Mouse (Mus musculus) hindbrain, embryonic 12.5 days (tissue): ENCODE data around the gene Tex21. TPM values are rescaled to one million over a fixed set of nuclear protein-coding genes. Genes with fewer than 3 reads are reported as not detected.
"Not testable (repeated sequence)": the region's sequence is repeated elsewhere in the genome, so short reads cannot be mapped to it uniquely, and the experiment has no call there.

Experiments used
- ATAC-seq: fragments of 200-750 bp; cut with Nextera tagmentation; 2 replicates; pipeline ENCODE4 v1.8.0; 2017; ENCODE audit warnings: moderate TSS enrichment; ENCODE audit not compliant: low FRiP score
- H3K27ac ChIP-seq: fragments of 300-500 bp; sonication (generic); 2 replicates; pipeline ENCODE4 v1.5.1; 2016; ENCODE audit warnings: mild to moderate bottlenecking
- H3K27me3 ChIP-seq: fragments of 300-500 bp; sonication (generic); 2 replicates; pipeline ENCODE4 v1.6.1; 2016; ENCODE audit warnings: mild to moderate bottlenecking
- H3K36me3 ChIP-seq: fragments of 300-500 bp; sonication (generic); 2 replicates; pipeline ENCODE4 v1.6.1; 2016; ENCODE audit warnings: mild to moderate bottlenecking
- H3K4me1 ChIP-seq: fragments of 300-500 bp; sonication (generic); 2 replicates; pipeline ENCODE4 v1.6.1; 2016
- H3K4me2 ChIP-seq: fragments of 300-500 bp; sonication (generic); replicated peaks from 2 replicates; pipeline ENCODE4 v1.6.1; 2016; ENCODE audit warnings: mild to moderate bottlenecking
- H3K4me3 ChIP-seq: fragments of 300-500 bp; sonication (generic); 2 replicates; pipeline ENCODE4 v1.5.1; 2016; ENCODE audit warnings: mild to moderate bottlenecking
- H3K9ac ChIP-seq: fragments of 300-500 bp; sonication (generic); 2 replicates; pipeline ENCODE4 v1.6.1; 2016; ENCODE audit warnings: mild to moderate bottlenecking, moderate library complexity
- H3K9me3 ChIP-seq: fragments of 300-500 bp; sonication (generic); replicated peaks from 2 replicates; pipeline ENCODE4 v1.6.1; 2016; ENCODE audit warnings: mild to moderate bottlenecking
- WGBS: fragments of 180-500 bp; shearing (Covaris S2); methylation state at CpG from one replicate; pipeline ENCODE4 v1.1.7; 2016; 5-methylcytosine and 5-hydroxymethylcytosine counted together
- polyA plus RNA-seq: library from polyadenylated mRNA; unstranded; fragments of >200 nt; fragmentation: Nextera tagmentation; extraction: Ambion mirVana; gene quantifications from 2 replicates; pipeline ENCODE4 v1.2.1, GENCODE M21; 2016

Tex21 gene
- polyA plus RNA-seq, 1 experiment from 2014 or later = not detected

DNA sequence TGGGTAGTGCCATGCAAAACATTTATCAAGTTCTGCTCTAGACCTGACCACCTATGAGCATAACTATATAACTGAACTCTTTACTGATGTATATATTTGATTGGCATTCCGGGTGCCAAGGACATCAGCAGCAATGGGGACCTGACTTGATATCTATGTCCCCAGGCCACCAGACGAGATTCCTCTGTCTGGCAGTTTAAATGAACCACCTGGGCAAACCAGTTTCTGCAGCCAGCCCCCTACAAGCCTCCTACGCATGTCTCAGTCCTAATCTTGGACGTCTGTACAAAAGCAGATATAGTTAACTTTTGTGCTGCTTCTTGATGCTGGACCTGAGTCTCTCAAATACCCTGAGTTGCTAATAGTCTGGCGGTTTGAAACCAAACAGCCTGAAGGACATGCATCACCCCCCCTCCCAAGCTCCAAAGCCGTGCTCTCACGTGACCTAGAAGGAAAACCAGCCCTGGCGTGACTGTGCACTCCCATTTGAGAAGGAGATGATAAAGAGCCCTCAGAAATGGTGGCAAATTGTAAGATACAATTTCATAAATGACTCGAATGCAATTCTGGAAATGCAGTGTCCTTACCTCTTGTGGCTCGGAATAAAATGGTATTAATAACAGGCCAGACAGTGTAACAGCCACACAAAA is 61.3 kb downstream of the Tex21 start:
- Histone ChIP-seq H3K27ac (no peak overlapping the region), H3K9me3 (no peaks in the 10 kb centered on the region), H3K4me3 (no peak overlapping the region), H3K9ac (no peak overlapping the region), H3K4me1 (no peaks in the 10 kb centered on the region), H3K27me3 (no peaks in the 10 kb centered on the region), H3K4me2 (no peak overlapping the region), H3K36me3 (no peaks in the 10 kb centered on the region)
- ATAC-seq = no peak
- 78% methylated on average over 10 of the region's 10 CpGs for WGBS

- 74% methylated on average over 6 of the region's 6 CpGs for WGBS
Measured at GRCm38 (mm10) chr12:76184271-76184670, 62.3 kb downstream of the Tex21 start.

DNA sequence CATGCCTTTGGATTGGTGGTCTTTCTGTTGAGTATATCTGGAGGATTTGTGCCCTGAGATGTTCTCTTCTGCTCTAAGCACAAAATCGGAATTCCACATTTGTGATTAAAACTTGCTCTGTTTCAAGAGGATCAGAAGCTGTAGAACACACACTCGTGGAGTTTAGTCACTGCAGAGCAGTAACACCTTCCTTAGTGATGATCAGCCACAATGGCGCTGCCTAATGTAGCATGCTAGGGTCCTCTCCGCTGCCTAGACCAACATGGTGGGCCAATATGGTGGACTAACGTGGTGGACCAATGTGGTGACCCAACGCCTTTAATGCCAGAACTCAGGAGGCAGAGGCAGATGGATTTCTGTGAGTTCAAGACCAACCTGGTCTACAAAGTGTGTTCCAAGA is 63.7 kb downstream of the Tex21 start:
- Histone ChIP-seq H3K9ac (no peak overlapping the region), H3K27ac (no peak overlapping the region), H3K36me3 (no peaks in the 10 kb centered on the region), H3K27me3 (no peaks in the 10 kb centered on the region), H3K4me3 (no peak overlapping the region), H3K9me3 (no peaks in the 10 kb centered on the region), H3K4me1 (no peaks in the 10 kb centered on the region), H3K4me2 (no peak overlapping the region)
- 93% methylated on average over 6 of the region's 6 CpGs for WGBS
- ATAC-seq = no peak

More at GRCm38 (mm10) chr12:76184271-76184670, 62.3 kb downstream of the Tex21 start:
- H3K27me3 ChIP-seq = no peaks in the 10 kb centered on the region
- no peaks in the 10 kb centered on the region for H3K36me3 ChIP-seq
- H3K27ac ChIP-seq = no peak overlapping the region
- no peak for ATAC-seq
- no peak overlapping the region for H3K4me3 ChIP-seq
- H3K4me2 ChIP-seq = no peak overlapping the region
- H3K9ac ChIP-seq = no peak overlapping the region
- no peaks in the 10 kb centered on the region for H3K9me3 ChIP-seq
- H3K4me1 ChIP-seq = no peaks in the 10 kb centered on the region

GRCm38 (mm10) chr12:76181471-76181870 is 65.1 kb downstream of the Tex21 start:
- H3K4me3 ChIP-seq = no peak overlapping the region
- H3K4me1 ChIP-seq = no peaks in the 10 kb centered on the region
- no peak for ATAC-seq
- no peaks in the 10 kb centered on the region for H3K36me3 ChIP-seq
- H3K27ac ChIP-seq = no peak overlapping the region
- H3K4me2 ChIP-seq = no peak overlapping the region
- no peak overlapping the region for H3K9ac ChIP-seq
- H3K9me3 ChIP-seq = no peaks in the 10 kb centered on the region
- peaks cover 7% of the 10 kb centered on the region for H3K27me3 ChIP-seq
- WGBS = 68% methylated on average over 8 of the region's 8 CpGs

DNA sequence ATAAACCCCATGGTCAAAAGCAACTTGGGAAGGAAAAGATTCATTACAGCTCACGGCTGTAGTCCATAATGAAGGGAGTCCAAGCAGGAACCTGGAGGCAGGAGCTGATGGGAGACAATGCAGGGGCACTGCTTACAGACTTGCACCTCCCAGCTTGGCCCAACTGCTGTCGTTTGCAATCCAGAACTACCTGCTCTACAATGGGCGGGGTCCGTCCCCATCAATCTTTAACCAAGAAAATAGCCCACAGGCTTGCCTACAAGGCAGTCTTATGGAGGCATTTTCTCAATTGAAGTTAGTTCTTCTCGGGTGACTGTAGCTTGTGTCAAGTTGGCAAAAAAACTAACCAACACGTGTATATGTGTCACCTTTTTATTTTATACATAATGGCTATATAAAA is 66.1 kb downstream of the Tex21 start:
- peaks cover 7% of the 10 kb centered on the region for H3K27me3 ChIP-seq
- no peaks in the 10 kb centered on the region for H3K36me3 ChIP-seq
- no peak overlapping the region for H3K4me2 ChIP-seq
- WGBS = 75% methylated on average over 6 of the region's 6 CpGs
- no peak overlapping the region for H3K4me3 ChIP-seq
- H3K27ac ChIP-seq = no peak overlapping the region
- H3K9me3 ChIP-seq = no peaks in the 10 kb centered on the region
- H3K4me1 ChIP-seq = no peaks in the 10 kb centered on the region
- no peak overlapping the region for H3K9ac ChIP-seq
- ATAC-seq = no peak

DNA sequence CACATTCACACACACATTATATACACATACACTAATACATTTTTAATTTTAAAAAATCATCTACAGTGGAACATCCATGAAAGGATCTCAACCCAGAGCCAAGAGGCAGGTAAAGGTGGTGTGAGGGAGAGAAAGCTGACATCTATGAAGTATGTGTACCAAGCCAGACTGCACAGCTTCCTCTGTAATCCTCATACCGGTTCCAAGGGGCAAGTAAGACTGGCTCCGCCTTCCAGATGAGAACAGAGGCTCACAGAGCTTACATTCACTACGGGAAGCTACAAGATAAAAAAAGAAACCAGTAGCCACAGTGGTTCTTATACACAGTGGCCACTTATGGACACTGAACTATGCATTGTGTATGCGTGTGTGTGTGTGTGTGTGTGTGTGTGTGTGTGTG is 67.0 kb downstream of the Tex21 start:
- no peaks in the 10 kb centered on the region for H3K9me3 ChIP-seq
- H3K9ac ChIP-seq = no peak overlapping the region
- no peak overlapping the region for H3K4me3 ChIP-seq
- no peak overlapping the region for H3K27ac ChIP-seq
- ATAC-seq = no peak
- peaks cover 7% of the 10 kb centered on the region for H3K27me3 ChIP-seq
- H3K4me1 ChIP-seq = no peaks in the 10 kb centered on the region
- 59% methylated on average over 4 of the region's 4 CpGs for WGBS
- H3K36me3 ChIP-seq = no peaks in the 10 kb centered on the region
- H3K4me2 ChIP-seq = no peak overlapping the region

DNA sequence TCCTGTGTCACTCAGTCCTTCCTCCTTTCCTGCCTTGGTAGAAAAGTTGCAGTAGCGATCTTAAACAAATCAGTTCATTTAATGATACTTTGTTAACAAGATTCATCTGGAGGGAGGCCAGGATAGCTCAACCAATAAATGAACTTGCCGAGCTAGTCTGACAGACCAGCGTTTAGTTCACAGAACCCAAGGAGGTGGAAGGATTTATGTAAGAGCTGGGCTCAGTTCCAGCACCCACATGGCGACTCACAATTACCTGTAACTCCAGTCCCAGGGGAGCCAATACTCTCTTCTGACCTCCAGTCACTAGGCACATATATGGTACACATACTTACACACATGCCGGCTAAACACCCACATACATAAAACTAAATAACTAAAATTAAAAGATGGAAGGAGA is 67.5 kb downstream of the Tex21 start:
- no peak overlapping the region for H3K9ac ChIP-seq
- H3K36me3 ChIP-seq = no peaks in the 10 kb centered on the region
- H3K27ac ChIP-seq = no peak overlapping the region
- no peaks in the 10 kb centered on the region for H3K4me1 ChIP-seq
- H3K27me3 ChIP-seq = peaks cover 7% of the 10 kb centered on the region
- H3K4me3 ChIP-seq = no peak overlapping the region
- ATAC-seq = no peak
- H3K4me2 ChIP-seq = no peak overlapping the region
- WGBS = 87% methylated on average over 5 of the region's 5 CpGs
- no peaks in the 10 kb centered on the region for H3K9me3 ChIP-seq

- peak overlapping the region; percentile 95 for H3K4me2 ChIP-seq
- H3K9ac ChIP-seq = no peak overlapping the region
- no peak for ATAC-seq
- WGBS = 39% methylated on average over 16 of the region's 16 CpGs
- H3K4me1 ChIP-seq = no peaks in the 10 kb centered on the region
- no peaks in the 10 kb centered on the region for H3K36me3 ChIP-seq
- peaks cover 7% of the 10 kb centered on the region for H3K27me3 ChIP-seq
- H3K4me3 ChIP-seq = no peak overlapping the region
- no peak overlapping the region for H3K27ac ChIP-seq
- no peaks in the 10 kb centered on the region for H3K9me3 ChIP-seq
Measured at GRCm38 (mm10) chr12:76177864-76178518, 68.6 kb downstream of the Tex21 start.

GRCm38 (mm10) chr12:76177000-76177863 is 69.3 kb downstream of the Tex21 start, which contains the start of gene Esr2:
TSS of gene Esr2 (minus strand) at chr12:76177259.
- H3K9me3 ChIP-seq = no peaks in the 10 kb centered on the region
- peaks cover 7% of the 10 kb centered on the region for H3K27me3 ChIP-seq
- H3K36me3 ChIP-seq = no peaks in the 10 kb centered on the region
- ATAC-seq = peak; percentile 67; the same call in 1 of the 2 replicates
- H3K4me2 ChIP-seq = peak within 1 kb of the TSS; percentile 95
- H3K9ac ChIP-seq = peak within 1 kb of the TSS; percentile 52
- H3K4me3 ChIP-seq = peak within 1 kb of the TSS; percentile 41
- H3K27ac ChIP-seq = no peak within 1 kb of the TSS
- WGBS = under 1% methylated on average over 39 of the region's 39 CpGs
- no peaks in the 10 kb centered on the region for H3K4me1 ChIP-seq

GRCm38 (mm10) chr12:76165641-76166040 is 80.9 kb downstream of the Tex21 start:
- no peak for ATAC-seq
- no peak overlapping the region for H3K4me3 ChIP-seq

DNA sequence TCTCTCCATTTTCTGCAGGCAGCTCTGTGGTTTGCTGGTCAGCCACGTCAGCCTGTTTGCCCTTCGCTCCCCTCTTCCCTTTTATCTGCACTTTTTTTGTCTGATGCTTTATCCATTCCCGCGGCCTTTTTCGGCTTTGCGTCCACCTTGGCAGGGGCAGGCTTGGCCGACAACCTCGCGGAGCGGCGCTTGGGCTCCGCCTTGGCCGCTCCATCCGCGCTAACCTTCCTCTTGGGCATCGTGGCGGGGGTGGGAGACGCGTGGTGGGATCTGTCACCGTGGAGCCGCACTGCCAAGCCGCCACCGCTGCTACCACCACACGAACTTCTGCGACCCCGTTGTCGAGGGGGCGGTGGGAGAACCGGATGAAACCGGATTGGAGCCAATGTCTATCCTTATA is 94.2 kb downstream of the Tex21 start:
- H3K4me3 ChIP-seq = peak overlapping the region; percentile 39
- WGBS = 20% methylated on average over 30 of the region's 30 CpGs
- H3K27ac ChIP-seq, H3K27me3 ChIP-seq, ATAC-seq, H3K36me3 ChIP-seq, H3K4me1 ChIP-seq, H3K9me3 ChIP-seq: not testable (repeated sequence)
- peak overlapping the region; percentile 65 for H3K4me2 ChIP-seq
- H3K9ac ChIP-seq = peak overlapping the region; percentile 59

More at GRCm38 (mm10) chr12:76165641-76166040, 80.9 kb downstream of the Tex21 start:
- H3K4me2 ChIP-seq = no peak overlapping the region
- H3K9me3 ChIP-seq = no peaks in the 10 kb centered on the region
- no peak overlapping the region for H3K9ac ChIP-seq
- 0 out of 2 replicates have a peak, but pooled peaks cover 4% of the 10 kb centered on the region for H3K4me1 ChIP-seq
- no peaks in the 10 kb centered on the region for H3K36me3 ChIP-seq
- no peak overlapping the region for H3K27ac ChIP-seq
- WGBS = 56% methylated on average over 5 of the region's 5 CpGs
- no peaks in the 10 kb centered on the region for H3K27me3 ChIP-seq
